Mouse (Mus musculus): ENCODE results near the gene Arfgef2.

Arfgef2 gene

GRCm38 (mm10) chr2:166806813-166807212 lies 1.4 kb downstream of the Arfgef2 start:
- DNase-seq (ENCODE audit: low read depth, low spot score), result no peak

DNA sequence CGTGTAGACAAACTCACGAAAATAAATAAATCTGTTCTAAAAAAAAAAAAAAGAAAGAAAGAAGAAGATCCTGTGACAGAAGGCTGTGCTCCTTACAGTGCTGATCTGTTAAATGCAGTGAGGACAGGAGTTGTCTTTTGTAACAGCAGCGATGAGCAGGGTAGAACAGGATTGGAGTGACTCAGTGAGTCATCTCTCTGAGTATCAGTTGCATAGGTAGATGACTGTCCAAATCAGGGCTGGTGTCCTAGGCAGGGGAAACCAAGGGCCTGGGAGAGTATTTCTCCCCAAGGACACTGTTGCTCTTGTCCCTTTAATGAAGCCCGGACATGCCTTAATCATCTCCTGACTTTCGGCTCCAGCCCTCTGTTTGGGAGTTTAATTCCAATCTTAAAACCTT lies 4.1 kb downstream of the Arfgef2 start:
- DNase-seq (ENCODE audit: low read depth, low spot score), result no peak

- no peak for DNase-seq (ENCODE audit: low read depth, low spot score)
Measured at GRCm38 (mm10) chr2:166810821-166811220, 5.4 kb downstream of the Arfgef2 start.

DNA sequence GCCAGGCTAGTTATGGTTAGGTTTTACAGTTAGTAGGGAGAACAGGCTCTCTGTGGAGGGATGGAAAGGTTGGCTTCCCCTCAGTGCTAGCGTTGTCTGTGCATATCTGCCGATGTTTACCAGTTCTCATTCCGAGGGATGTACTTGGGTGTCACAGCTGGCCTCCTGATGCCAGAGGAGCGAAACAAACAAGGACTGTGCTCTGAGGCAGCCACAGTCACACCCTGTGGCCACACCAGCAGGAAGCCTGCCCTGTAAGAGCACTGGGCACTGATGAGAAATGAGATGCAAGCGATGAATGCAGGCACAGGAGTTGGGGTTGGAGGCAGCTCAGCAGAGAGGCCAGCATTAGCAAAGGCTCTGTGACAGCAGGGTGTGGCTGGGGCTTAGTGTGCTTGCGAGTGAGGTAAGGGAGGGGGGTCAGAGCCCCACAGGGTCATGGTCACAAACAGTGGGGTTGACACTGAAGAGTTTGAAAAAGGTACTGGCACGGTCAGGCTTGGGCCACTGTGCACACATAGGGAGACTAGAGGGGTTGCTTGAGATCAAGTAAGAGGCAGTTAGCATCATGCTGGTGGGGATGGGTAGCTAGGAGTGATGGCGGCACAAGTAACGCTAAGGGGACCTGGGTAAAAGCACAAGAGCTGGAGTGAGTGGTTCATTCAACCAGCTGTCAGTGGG lies 13.2 kb downstream of the Arfgef2 start:
- no peak for DNase-seq (ENCODE audit: low read depth, low spot score)

- DNase-seq (ENCODE audit: low read depth, low spot score), result no peak
Measured at GRCm38 (mm10) chr2:166819849-166820248, 14.5 kb downstream of the Arfgef2 start.

GRCm38 (mm10) chr2:166820844-166821243 lies 15.5 kb downstream of the Arfgef2 start:
- no peak for DNase-seq (ENCODE audit: low read depth, low spot score)

DNA sequence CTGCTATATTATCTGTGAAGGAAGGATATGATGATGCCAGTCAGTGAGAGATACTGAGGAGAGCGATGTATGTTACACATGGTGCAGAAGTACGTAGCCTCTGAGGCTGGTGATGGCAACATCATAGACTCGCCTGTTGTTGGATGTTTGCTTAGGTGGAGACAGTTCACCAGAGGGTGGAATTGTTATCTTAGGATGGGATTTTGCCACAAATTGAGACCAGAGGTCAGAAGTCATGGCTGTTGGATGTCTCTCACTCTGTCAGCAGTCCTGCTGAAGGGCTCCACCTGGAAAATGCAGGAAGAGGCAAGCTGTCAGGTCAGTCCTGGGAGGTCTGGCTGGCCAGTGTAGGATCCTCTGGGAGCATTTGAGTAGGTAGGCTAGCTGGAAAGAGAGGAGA lies 16.0 kb downstream of the Arfgef2 start:
- DNase-seq (ENCODE audit: low read depth, low spot score), result no peak

DNA sequence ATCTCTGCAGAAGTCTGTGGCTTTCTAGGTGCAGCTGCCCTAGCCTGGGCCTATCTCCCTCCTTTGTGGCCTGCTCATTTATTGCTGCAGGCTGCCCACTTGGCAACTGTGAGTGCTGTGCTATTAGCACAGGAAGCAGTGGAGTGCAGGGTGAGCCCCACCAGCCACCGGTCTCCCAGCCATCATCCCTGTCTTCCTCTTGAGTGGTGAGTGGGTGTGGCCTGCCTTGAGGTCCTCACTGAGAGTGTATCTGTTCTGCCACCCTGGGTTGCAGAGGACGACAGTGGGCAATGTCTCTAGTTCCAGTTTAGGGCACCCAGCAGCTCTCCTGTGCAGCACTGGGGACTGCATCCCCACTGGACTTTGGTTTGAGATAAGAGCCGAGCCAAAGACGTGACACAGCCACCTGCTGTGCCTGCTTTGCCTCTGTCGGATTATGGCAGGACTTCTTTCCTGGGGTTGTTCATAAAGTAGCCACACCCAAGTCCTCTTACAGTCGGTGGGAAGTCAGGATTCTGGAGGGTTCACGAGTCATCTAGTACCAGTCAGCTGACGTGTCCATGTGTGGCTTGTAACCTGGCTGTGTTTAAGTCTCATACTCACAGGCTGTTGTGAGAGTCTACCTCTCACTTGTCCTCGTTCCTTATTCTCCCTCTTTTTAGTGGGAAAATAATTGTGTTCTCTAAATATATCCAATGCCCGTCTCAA lies 16.9 kb downstream of the Arfgef2 start:
- no peak for DNase-seq (ENCODE audit: low read depth, low spot score)

DNA sequence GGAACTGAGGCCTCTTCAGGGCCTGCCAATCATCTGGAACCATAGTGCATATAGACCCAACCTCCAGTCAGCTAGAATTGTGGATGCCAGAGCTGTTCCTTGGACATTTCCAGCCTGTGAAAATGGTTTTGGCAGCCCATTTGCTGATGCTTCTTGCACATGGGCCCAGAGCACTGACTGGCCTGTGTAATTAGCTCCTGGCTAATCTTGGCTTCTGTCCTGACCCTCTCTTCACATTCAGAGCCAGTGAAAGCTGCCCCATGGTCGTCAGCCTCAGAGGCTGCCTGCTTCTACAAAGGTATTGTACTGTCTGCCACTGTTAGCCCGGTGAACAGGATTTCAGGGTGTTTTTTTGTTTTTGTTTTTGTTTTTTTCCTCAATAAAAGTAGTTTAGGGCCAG lies 17.5 kb downstream of the Arfgef2 start:
- DNase-seq (ENCODE audit: low read depth, low spot score), result no peak

- no peak for DNase-seq (ENCODE audit: low read depth, low spot score)
Measured at GRCm38 (mm10) chr2:166824386-166824785, 19.0 kb downstream of the Arfgef2 start.

- no peak for DNase-seq (ENCODE audit: low read depth, low spot score)
Measured at GRCm38 (mm10) chr2:166824998-166825397, 19.6 kb downstream of the Arfgef2 start.

- DNase-seq (ENCODE audit: low read depth, low spot score), result no peak
Measured at GRCm38 (mm10) chr2:166826491-166827224, 21.3 kb downstream of the Arfgef2 start.

- no peak for DNase-seq (ENCODE audit: low read depth, low spot score)
Measured at GRCm38 (mm10) chr2:166828306-166828705, 22.9 kb downstream of the Arfgef2 start.

DNA sequence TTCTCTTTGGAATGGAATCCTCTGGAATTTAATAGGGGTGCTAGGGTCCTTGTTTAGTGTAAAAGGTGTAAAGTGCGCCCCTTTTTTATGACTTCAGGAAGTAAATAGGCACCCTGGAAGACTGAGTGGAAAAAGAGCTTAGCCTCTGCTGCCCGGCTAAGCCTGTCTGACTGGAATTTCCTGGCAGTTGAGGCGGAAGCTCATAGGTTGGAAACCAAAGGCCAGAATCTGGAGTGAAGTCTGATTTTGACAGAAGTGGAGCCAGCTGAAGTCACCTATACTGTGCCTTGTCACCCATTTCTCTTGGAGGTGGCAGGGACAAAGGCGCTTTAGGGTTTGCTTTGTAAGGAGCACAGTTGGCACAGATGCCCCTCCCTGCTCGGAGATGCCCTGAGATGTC lies 25.0 kb downstream of the Arfgef2 start:
- DNase-seq (ENCODE audit: low read depth, low spot score), result no peak

DNA sequence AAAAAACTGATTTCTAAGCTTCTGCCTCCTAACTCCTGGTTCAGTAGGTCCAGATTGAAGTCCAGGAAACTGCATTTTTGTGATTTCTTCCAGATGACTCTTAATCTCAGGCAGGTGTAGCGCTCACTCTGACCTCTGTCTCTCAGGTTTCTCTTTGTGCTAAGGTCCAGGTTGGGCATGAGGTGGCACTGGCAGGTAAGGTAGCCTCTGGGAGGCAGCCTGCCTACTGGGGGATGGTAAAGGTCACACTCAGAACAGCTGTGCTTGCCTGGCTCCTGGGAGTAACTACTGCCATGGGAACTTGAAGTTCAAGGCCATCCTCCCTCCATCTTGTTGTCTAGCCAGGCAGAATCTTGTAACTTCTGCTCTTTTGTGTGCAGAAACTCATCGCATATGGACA lies 28.7 kb downstream of the Arfgef2 start:
- no peak for DNase-seq (ENCODE audit: low read depth, low spot score)

GRCm38 (mm10) chr2:166834796-166835195 lies 29.4 kb downstream of the Arfgef2 start:
- no peak for DNase-seq (ENCODE audit: low read depth, low spot score)

DNA sequence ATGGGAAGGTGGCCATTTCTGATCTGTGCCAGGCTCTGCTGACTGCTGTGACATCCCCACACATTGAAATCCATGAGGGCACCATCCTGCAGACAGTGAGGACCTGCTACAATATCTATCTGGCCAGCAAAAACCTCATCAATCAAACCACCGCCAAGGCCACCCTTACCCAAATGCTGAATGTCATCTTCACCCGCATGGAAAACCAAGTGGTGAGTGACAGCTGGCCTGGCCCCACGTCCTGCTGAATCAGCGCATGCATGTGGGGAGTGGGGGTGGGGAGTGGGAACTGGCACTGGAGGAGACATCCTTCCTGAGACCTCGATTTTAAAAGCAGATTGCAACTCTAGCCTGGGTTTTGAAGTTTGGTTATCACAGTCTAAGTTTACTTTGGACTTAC lies 30.2 kb downstream of the Arfgef2 start:
- DNase-seq (ENCODE audit: low read depth, low spot score), result no peak

GRCm38 (mm10) chr2:166841813-166842212 lies 36.4 kb downstream of the Arfgef2 start:
- no peak for DNase-seq (ENCODE audit: low read depth, low spot score)

- DNase-seq (ENCODE audit: low read depth, low spot score), result no peak
Measured at GRCm38 (mm10) chr2:166850691-166851090, 45.3 kb downstream of the Arfgef2 start.

DNA sequence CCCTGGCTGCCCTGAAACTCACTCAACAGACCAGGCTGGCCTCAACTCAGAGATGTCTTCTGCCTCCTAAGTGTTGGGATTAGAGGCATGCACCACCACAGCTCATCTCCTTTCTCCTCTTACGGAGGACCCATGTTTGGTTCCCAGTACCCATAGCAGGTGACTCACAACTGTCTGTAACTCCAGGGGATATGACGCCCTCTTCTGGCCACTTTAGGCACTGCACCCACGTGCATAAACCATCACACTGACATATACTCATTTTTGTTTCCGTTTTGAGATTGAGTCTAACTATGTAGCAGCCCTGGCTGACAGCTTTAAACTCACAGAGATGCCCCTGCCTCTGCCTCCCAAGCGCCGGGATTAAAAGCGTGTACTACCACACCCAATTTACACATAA lies 46.9 kb downstream of the Arfgef2 start:
- DNase-seq (ENCODE audit: low read depth, low spot score), result no peak

- DNase-seq (ENCODE audit: low read depth, low spot score), result no peak
Measured at GRCm38 (mm10) chr2:166855771-166856170, 50.4 kb downstream of the Arfgef2 start.

DNA sequence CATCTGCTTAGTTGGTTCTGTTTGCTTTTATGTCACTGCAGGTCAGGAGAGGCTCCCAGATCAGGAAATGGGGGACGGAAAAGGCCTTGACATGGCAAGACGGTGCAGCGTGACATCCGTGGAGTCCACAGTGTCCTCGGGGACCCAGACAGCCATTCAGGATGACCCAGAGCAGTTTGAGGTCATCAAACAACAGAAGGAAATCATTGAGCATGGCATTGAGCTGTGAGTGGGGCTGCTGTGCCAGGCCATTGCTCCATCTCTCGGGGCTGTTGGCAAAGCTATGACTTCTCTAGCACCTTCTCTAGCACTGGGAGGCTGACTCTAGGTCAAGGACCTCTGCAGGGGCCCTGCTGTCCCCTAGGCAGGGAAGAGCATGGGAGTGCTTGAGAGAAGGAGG lies 51.0 kb downstream of the Arfgef2 start:
- DNase-seq (ENCODE audit: low read depth, low spot score), result no peak

DNA sequence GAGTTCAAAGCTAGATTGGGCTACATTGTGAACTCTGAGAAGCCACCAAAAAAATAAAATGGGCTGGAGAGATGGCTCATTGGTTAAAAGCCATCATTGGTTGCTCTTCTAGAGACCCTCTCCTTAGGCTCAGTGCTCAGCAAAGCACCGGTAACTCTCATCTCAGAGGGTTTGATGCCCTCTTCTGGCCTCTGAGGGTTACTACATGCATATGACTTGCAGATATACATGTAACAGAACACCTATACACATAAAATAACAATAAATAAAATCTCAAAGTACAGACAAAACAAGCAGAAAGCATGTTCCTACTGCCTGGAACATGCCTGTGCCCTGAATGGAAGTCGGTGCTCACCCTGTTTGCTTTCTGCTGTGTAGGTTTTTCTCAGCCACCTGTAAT lies 51.7 kb downstream of the Arfgef2 start:
- DNase-seq (ENCODE audit: low read depth, low spot score), result peak; percentile 32
